Mouse (Mus musculus) neural tube, embryonic 14.5 days (tissue): ENCODE data around the gene Mreg. TPM values are rescaled to one million over a fixed set of nuclear protein-coding genes. Genes with fewer than 3 reads are reported as not detected.
A peak's percentile ranks its signal among the peaks of the same experiment; 100 is the strongest.

Experiments used
- ATAC-seq: fragments of 200-750 bp; cut with Nextera tagmentation; 2 replicates; pipeline ENCODE4 v1.8.0; 2017; ENCODE audit warnings: low read depth, mild to moderate bottlenecking, moderate TSS enrichment, moderate library complexity
- H3K27ac ChIP-seq: fragments of 300-500 bp; sonication (generic); 2 replicates; pipeline ENCODE4 v1.5.1; 2014; ENCODE audit warnings: low read depth, mild to moderate bottlenecking, control low read depth, low read length, moderate library complexity, mixed read lengths
- H3K27me3 ChIP-seq: fragments of 300-500 bp; sonication (generic); 2 replicates; pipeline ENCODE4 v1.6.1; 2014; ENCODE audit warnings: low read length; ENCODE audit not compliant: control insufficient read depth, insufficient read depth
- H3K36me3 ChIP-seq: fragments of 300-500 bp; sonication (generic); 2 replicates; pipeline ENCODE4 v1.6.1; 2014; ENCODE audit warnings: low read length, mixed read lengths; ENCODE audit not compliant: control insufficient read depth, insufficient read depth
- H3K4me1 ChIP-seq: fragments of 300-500 bp; sonication (generic); 2 replicates; pipeline ENCODE4 v1.6.1; 2014; ENCODE audit warnings: low read length; ENCODE audit not compliant: control insufficient read depth, insufficient read depth
- H3K4me2 ChIP-seq: fragments of 300-500 bp; sonication (generic); 2 replicates; pipeline ENCODE4 v1.6.1; 2014; ENCODE audit warnings: mild to moderate bottlenecking, low read depth, low read length, control low read depth
- H3K4me3 ChIP-seq: fragments of 300-500 bp; sonication (generic); 2 replicates; pipeline ENCODE4 v1.5.1; 2014; ENCODE audit warnings: low read depth, low read length, control low read depth, mixed read lengths
- H3K9ac ChIP-seq: fragments of 300-500 bp; sonication (generic); replicated peaks from 2 replicates; pipeline ENCODE4 v1.6.1; 2014; ENCODE audit warnings: low read depth, mild to moderate bottlenecking, control low read depth, low read length, mixed read lengths
- H3K9me3 ChIP-seq: fragments of 300-500 bp; sonication (generic); 2 replicates; pipeline ENCODE4 v1.6.1; 2016; ENCODE audit warnings: low read length; ENCODE audit not compliant: control insufficient read depth
- WGBS: fragments of 180-500 bp; shearing (Covaris S2); extraction: QIAGEN DNeasy Blood & Tissue Kit; methylation state at CpG from one replicate; pipeline ENCODE4 v1.1.7; 2014; 5-methylcytosine and 5-hydroxymethylcytosine counted together
- polyA plus RNA-seq: library from polyadenylated mRNA; unstranded; fragments of >200 nt; fragmentation: Nextera tagmentation; extraction: Ambion mirVana; gene quantifications from 2 replicates; pipeline ENCODE4 v1.2.1, GENCODE M21; 2014

Gene Mreg
- polyA plus RNA-seq, 1 experiment from 2014 or later = 3.0 TPM

DNA sequence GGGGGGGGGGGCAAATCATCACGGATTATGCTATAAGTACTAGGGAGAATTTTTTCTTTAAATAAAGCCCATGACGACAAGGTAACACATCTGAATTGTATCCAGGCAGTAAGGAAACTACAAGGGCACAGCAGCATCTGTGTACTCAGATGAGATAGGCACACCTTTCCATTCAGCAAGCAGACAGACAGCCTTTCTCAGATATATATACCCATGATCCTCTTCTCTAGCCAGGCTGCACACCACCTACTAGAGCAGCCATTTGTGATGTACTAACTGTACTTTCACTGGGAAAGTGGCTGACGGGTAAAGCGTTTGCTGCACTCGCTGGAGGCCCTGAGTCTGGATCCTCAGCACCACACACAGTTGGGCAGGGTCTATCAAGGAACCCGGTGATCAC is 28.6 kb downstream of the Mreg start:
- peak; percentile 35; the same call in 1 of the 2 replicates for ATAC-seq
- Histone ChIP-seq H3K27ac (no peak overlapping the region), H3K9ac (peak overlapping the region; percentile 25; the same call in 1 of the 2 replicates), H3K27me3 (no peaks in the 10 kb centered on the region), H3K4me3 (no peak overlapping the region), H3K36me3 (no peaks in the 10 kb centered on the region), H3K4me2 (peak overlapping the region; percentile 45; the same call in 1 of the 2 replicates), H3K9me3 (no peaks in the 10 kb centered on the region), H3K4me1 (peaks cover 8% of the 10 kb centered on the region; the same call in 1 of the 2 replicates)
- WGBS = 56% methylated on average over 6 of the region's 6 CpGs

GRCm38 (mm10) chr1:72182930-72183499 is 29.1 kb downstream of the Mreg start:
- Histone ChIP-seq H3K4me3 (no peak overlapping the region), H3K4me2 (peak overlapping the region; percentile 45), H3K4me1 (peaks cover 8% of the 10 kb centered on the region; the same call in 1 of the 2 replicates), H3K36me3 (no peaks in the 10 kb centered on the region), H3K9me3 (no peaks in the 10 kb centered on the region), H3K9ac (peak overlapping the region; percentile 25; the same call in 1 of the 2 replicates), H3K27ac (no peak overlapping the region), H3K27me3 (no peaks in the 10 kb centered on the region)
- ATAC-seq = peak; percentile 68
- WGBS = 4% methylated on average over 13 of the region's 13 CpGs

DNA sequence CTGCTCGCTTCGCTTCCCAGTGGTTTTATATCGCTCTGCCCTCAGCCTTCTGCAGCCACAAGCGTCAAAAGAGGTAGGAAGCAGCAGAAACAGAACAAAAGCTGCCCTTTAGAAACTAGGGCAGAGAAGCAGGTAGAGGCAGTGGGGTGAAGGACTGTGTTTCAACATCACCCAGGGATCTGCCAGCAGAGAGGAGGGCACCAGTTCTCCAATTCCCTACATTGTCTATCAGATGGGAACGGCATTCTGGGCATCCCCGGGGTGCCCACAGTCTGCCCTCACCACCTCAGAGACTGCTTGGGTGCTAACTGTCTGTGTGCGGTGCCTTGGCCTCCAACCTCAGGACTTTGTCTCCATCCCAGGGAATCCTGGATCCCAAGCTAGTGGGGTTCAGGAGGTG is 32.2 kb downstream of the Mreg start:
- Histone ChIP-seq H3K27me3 (no peaks in the 10 kb centered on the region), H3K4me1 (peaks cover 8% of the 10 kb centered on the region; the same call in 1 of the 2 replicates), H3K9me3 (no peaks in the 10 kb centered on the region), H3K27ac (no peak overlapping the region), H3K36me3 (no peaks in the 10 kb centered on the region), H3K4me2 (no peak overlapping the region), H3K9ac (no peak overlapping the region), H3K4me3 (no peak overlapping the region)
- no peak for ATAC-seq
- WGBS = 82% methylated on average over 7 of the region's 7 CpGs

- 85% methylated on average over 6 of the region's 6 CpGs for WGBS
- Histone ChIP-seq H3K27me3 (no peaks in the 10 kb centered on the region), H3K36me3 (no peaks in the 10 kb centered on the region), H3K4me3 (no peak overlapping the region), H3K9ac (no peak overlapping the region), H3K4me1 (no peaks in the 10 kb centered on the region), H3K27ac (no peak overlapping the region), H3K9me3 (no peaks in the 10 kb centered on the region), H3K4me2 (no peak overlapping the region)
- no peak for ATAC-seq
Measured at GRCm38 (mm10) chr1:72176239-72176638, 35.9 kb downstream of the Mreg start.

GRCm38 (mm10) chr1:72174183-72174582 is 37.9 kb downstream of the Mreg start:
- Histone ChIP-seq H3K4me3 (no peak overlapping the region), H3K27me3 (no peaks in the 10 kb centered on the region), H3K9me3 (no peaks in the 10 kb centered on the region), H3K36me3 (no peaks in the 10 kb centered on the region), H3K4me1 (no peaks in the 10 kb centered on the region), H3K9ac (no peak overlapping the region), H3K27ac (no peak overlapping the region), H3K4me2 (no peak overlapping the region)
- no peak for ATAC-seq
- whole genome bisulfite sequencing = 83% methylated on average over 7 of the region's 7 CpGs

DNA sequence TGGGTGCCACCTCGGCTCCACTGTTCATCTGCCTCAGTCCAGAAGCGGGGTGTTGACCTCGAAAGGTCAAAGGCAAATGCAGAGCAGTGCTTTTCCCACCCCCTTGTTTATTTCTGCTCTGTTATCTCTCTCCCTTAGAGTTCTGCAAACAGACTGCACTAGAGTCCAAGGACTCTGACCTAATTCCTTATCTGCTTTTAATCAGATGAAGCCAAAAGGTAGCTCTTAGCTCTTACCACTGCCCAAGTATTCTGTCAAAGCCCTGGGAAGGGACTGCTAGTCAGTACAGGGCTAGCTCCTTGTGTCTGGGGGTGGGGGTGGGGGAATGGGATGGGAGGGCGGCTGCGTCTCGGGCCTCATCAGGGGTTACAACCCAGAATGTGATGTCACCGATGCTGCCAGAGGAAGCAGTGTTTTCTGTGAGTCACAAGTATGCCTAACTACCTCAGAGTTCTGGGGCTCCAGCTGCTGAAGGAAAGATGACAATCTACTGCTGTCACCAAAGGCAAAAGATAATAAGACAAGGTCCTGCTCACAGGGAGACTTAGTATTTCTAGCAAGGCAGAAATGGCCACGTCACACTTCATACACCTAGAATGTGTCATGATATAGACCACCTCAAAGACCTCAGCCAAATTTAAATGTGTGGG is 38.6 kb downstream of the Mreg start:
- 67% methylated on average over 8 of the region's 8 CpGs for WGBS
- no peaks in the 10 kb centered on the region for H3K4me1 ChIP-seq
- no peaks in the 10 kb centered on the region for H3K27me3 ChIP-seq
- H3K36me3 ChIP-seq = no peaks in the 10 kb centered on the region
- no peak for ATAC-seq
- no peaks in the 10 kb centered on the region for H3K9me3 ChIP-seq
- H3K27ac ChIP-seq = no peak overlapping the region
- no peak overlapping the region for H3K4me2 ChIP-seq
- H3K9ac ChIP-seq = no peak overlapping the region
- H3K4me3 ChIP-seq = no peak overlapping the region

DNA sequence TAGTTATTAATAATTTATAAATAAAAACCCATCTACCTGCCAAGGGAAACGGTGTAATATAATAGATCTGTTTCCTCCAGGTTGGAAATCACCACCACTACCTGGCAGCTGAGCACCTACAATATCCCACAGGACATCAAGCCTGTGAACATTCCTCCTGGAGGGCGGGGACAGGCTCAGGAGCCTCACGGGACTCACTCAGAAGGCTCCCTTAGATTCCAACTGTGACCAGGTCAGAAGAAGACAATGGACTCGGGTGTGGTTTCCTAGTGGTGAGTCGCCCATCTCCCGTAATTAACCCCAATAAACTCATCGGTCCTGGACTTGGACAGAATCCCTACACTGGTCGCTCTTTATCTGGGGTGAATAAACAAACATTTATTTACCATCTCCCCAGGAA is 39.3 kb downstream of the Mreg start:
- Histone ChIP-seq H3K4me1 (no peaks in the 10 kb centered on the region), H3K36me3 (no peaks in the 10 kb centered on the region), H3K4me3 (no peak overlapping the region), H3K4me2 (no peak overlapping the region), H3K27ac (no peak overlapping the region), H3K27me3 (no peaks in the 10 kb centered on the region), H3K9me3 (no peaks in the 10 kb centered on the region), H3K9ac (no peak overlapping the region)
- 55% methylated on average over 8 of the region's 8 CpGs for WGBS
- no peak for ATAC-seq

DNA sequence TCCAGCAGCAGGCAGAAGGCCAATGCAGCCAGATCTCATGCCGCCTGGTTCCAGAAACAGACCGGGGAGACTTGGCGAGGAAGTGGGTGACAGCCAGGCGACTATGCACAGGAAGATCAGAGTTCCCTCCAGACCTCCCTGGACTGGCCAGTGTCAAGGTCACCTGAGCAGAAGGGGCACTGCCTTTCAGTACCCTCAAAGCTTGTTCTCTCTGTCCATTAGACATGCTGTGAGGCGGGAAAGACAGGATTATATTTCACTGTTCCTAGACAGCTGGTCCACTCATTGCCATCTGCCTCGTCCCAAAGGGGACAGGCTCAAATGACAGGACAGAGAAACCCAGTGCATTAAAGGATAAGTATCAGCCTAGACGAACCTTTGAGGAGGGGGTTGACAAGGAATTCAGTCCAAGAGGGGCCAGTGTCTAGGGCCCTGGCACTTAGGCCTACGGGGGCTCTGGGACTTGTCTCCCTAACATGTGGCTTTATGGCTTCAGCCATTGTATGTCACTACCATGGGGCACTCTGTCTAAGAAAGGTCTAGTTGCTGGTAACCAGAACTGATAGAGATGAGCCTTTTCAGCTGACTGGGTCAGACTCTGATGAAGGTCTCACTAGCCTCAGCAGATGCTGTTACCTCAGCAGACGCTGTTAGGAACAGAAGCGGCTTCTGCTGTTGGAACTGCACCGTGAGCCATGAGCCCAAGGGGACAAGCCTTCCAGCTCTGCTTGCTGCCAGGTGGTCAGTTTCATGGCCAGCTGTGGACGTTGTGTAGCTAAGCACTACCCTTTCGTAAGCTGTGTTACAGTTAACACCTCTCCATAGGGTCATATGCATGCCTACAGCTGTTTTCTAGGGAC is 40.9 kb downstream of the Mreg start:
- Histone ChIP-seq H3K9ac (no peak overlapping the region), H3K4me2 (no peak overlapping the region), H3K4me1 (no peaks in the 10 kb centered on the region), H3K27ac (no peak overlapping the region), H3K4me3 (no peak overlapping the region), H3K36me3 (no peaks in the 10 kb centered on the region), H3K9me3 (no peaks in the 10 kb centered on the region), H3K27me3 (no peaks in the 10 kb centered on the region)
- WGBS = 65% methylated on average over 13 of the region's 13 CpGs
- ATAC-seq = 0 out of 2 replicates have a peak, but pooled peaks have one; percentile 42

DNA sequence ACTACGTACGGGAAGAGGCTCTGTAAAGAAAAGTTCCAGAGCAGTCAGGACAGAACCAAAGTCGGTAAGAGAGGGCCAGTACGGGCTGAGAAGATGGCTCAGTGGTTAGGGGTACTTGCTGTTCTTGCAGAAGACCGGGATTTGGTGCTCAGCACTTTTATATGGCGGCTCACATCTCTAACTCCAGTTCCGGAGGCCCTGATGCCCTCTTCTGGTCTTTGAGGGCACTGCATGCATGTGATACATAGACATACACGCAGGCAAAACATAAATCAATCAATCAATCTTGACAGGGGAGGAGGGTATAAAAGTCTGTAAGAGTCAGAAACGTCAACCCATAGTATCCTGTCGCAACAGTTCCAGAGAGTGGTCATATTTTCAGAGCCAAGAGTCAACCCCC is 45.1 kb downstream of the Mreg start:
- Histone ChIP-seq H3K4me2 (no peak overlapping the region), H3K27ac (no peak overlapping the region), H3K27me3 (no peaks in the 10 kb centered on the region), H3K4me3 (no peak overlapping the region), H3K36me3 (no peaks in the 10 kb centered on the region), H3K9ac (no peak overlapping the region), H3K4me1 (no peaks in the 10 kb centered on the region), H3K9me3 (no peaks in the 10 kb centered on the region)
- ATAC-seq = no peak
- WGBS = 97% methylated on average over 10 of the region's 10 CpGs
